Mouse (Mus musculus) lung, postnatal 36 days (tissue): ENCODE data around the gene Gm20867.
"Not testable (repeated sequence)": the region's sequence is repeated elsewhere in the genome, so short reads cannot be mapped to it uniquely, and the experiment has no call there.

Experiments
- DNase-seq: peaks from one replicate; pipeline ENCODE4 v3.0.0; 2022; ENCODE audit warnings: mixed read lengths

Gene Gm20867

DNA sequence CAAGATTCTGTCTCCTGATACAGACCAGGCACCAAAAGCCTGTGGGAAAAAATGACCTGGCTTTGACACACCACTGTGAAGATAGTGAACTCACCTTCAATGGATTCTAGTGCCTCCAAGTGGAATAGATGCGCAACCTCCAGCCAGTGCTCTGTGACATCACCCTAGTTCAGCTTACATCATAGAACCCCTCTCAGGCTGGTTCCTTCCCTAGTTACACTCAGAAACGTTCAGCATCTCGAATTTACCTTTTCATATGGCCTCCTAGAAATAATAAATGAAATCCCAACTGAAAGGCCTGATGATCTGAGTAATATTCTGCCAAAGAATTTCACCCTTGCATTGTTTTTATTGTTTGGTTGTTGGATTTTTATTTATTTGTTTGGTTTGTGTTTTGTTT lies at the start of gene Gm20867:
Gene Gm20867 (minus strand): TSS at position 101 of the 400 bp plus-strand sequence.
- DNase-seq = not testable (repeated sequence)
